ENCODE assay signal across 7 mouse cellular contexts in the genomic region with DNA sequence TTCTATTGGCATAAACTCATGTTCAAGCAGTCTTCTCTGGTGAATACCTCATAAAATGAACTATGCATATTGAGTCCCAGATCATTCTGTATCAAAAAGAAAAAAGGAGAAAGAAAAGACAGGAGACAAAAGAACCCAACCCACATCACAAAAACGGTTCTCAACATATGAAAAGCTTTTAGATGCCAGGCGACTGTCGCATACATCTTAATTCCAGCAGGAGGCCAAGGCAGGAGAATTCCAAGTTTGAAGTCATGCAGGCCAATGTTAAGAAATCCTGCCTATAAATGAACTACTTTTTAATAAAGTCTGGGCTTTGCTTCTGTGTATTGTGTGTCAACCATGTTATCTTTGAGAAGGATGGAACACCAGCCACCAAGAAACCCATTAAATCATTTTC. TPM values are rescaled to one million over a fixed set of nuclear protein-coding genes. Genes with fewer than 3 reads are reported as not detected.
DNase-seq lines count a peak whose midpoint lies in the region; ATAC-seq and TF ChIP-seq lines count a peak whose summit lies in the region.

No protein-coding gene starts in this region.

- H3K9me3 ChIP-seq in E14TG2a.4 (ENCODE audit: low read length), result peaks cover 17% of the 10 kb centered on the region
- H3K9me3 ChIP-seq in hindbrain, embryonic 10.5 days, result no peaks in the 10 kb centered on the region
- H3K9me3 ChIP-seq in liver, embryonic 16.5 days (replicated peaks; ENCODE audit: control insufficient read depth, low read length), result no peaks in the 10 kb centered on the region

- peak overlapping the region; percentile 85 for H3K27ac ChIP-seq in hindbrain, embryonic 10.5 days
- no peak overlapping the region for H3K27ac ChIP-seq in liver, embryonic 16.5 days (ENCODE audit: low read length)

- no peak for ATAC-seq in liver, embryonic 16.5 days (ENCODE audit: low read depth)

- no peak for TF ChIP-seq CTCF in E14TG2a.4 (conservative IDR thresholded peaks at IDR 0.05; ENCODE audit: low read length)

- DNase-seq in 3T3-L1 (ENCODE audit: low read depth, low spot score), result peak; percentile 30
- DNase-seq in hindbrain, embryonic 10.5 days (ENCODE audit: low spot score), result no peak
- DNase-seq in cerebellum, postnatal 36 days, result no peak
- no peak for DNase-seq in embryo, embryonic 10 days (ENCODE audit: low spot score)
- DNase-seq in thymus, adult 18-20 months, result no peak

- 2% methylated on average over 3 of the region's 3 CpGs for WGBS in hindbrain, embryonic 10.5 days
- WGBS in liver, embryonic 16.5 days (ENCODE audit: insufficient replicate concordance), result 2% methylated on average over 3 of the region's 3 CpGs

- H3K36me3 ChIP-seq in E14TG2a.4 (ENCODE audit: insufficient read depth, low read length), result peaks cover 4% of the 10 kb centered on the region; the same call in 1 of the 2 replicates
- no peaks in the 10 kb centered on the region for H3K36me3 ChIP-seq in hindbrain, embryonic 10.5 days
- H3K36me3 ChIP-seq in liver, embryonic 16.5 days (ENCODE audit: control insufficient read depth, insufficient read depth), result no peaks in the 10 kb centered on the region

- H3K4me1 ChIP-seq in E14TG2a.4 (replicated peaks; ENCODE audit: low read depth, low read length), result peaks cover 34% of the 10 kb centered on the region
- peaks cover 4% of the 10 kb centered on the region for H3K4me1 ChIP-seq in hindbrain, embryonic 10.5 days (replicated peaks)
- H3K4me1 ChIP-seq in liver, embryonic 16.5 days (ENCODE audit: control insufficient read depth, low read depth, low read length), result peaks cover 3% of the 10 kb centered on the region

- H3K27me3 ChIP-seq in E14TG2a.4 (ENCODE audit: insufficient read depth, low read length), result peaks cover 1% of the 10 kb centered on the region; the same call in 1 of the 2 replicates
- peaks cover 7% of the 10 kb centered on the region; the same call in 1 of the 2 replicates for H3K27me3 ChIP-seq in hindbrain, embryonic 10.5 days (ENCODE audit: insufficient read depth, poor library complexity, severe bottlenecking)
- H3K27me3 ChIP-seq in liver, embryonic 16.5 days (ENCODE audit: control insufficient read depth, insufficient read depth, low read depth, low read length), result 0 out of 2 replicates have a peak, but pooled peaks cover 2% of the 10 kb centered on the region

- H3K4me3 ChIP-seq in E14TG2a.4 (replicated peaks; ENCODE audit: low read length), result peak overlapping the region; percentile 48
- peak overlapping the region; percentile 43 for H3K4me3 ChIP-seq in hindbrain, embryonic 10.5 days
- H3K4me3 ChIP-seq in liver, embryonic 16.5 days (ENCODE audit: low read depth, low read length), result no peak overlapping the region

- H3K4me2 ChIP-seq in liver, embryonic 16.5 days (ENCODE audit: low read depth, low read length), result peak overlapping the region; percentile 58

- no peak overlapping the region for H3K9ac ChIP-seq in liver, embryonic 16.5 days (ENCODE audit: low read depth, low read length)

RNA-seq across cellular contexts. Expression of a gene that starts 5.1 kb away (rescaled TPM):
- polyA plus RNA-seq in hindbrain, embryonic 10.5 days (2016; fragmentation: Nextera tagmentation; extraction: Ambion mirVana), result not detected in 2 replicates
- polyA plus RNA-seq in liver, embryonic 16.5 days (2015; fragmentation: Nextera tagmentation; extraction: Ambion mirVana), result 0.15 TPM in 1 of 2 replicates, not detected in the other

RNA-seq across cellular contexts. Expression of a gene that starts 22.1 kb away (rescaled TPM):
- polyA plus RNA-seq in hindbrain, embryonic 10.5 days (2016; fragmentation: Nextera tagmentation; extraction: Ambion mirVana), result 1.7 and 4.3 TPM in 2 replicates
- 7.4 and 8.0 TPM in 2 replicates for polyA plus RNA-seq in liver, embryonic 16.5 days (2015; fragmentation: Nextera tagmentation; extraction: Ambion mirVana)

RNA-seq across cellular contexts. Expression of a gene that starts 22.9 kb away (rescaled TPM):
- 34.2 and 39.4 TPM in 2 replicates for polyA plus RNA-seq in hindbrain, embryonic 10.5 days (2016; fragmentation: Nextera tagmentation; extraction: Ambion mirVana)
- 10.1 and 13.2 TPM in 2 replicates for polyA plus RNA-seq in liver, embryonic 16.5 days (2015; fragmentation: Nextera tagmentation; extraction: Ambion mirVana)

RNA-seq across cellular contexts. Expression of a gene that starts 52.2 kb away (rescaled TPM):
- polyA plus RNA-seq in hindbrain, embryonic 10.5 days (2016; fragmentation: Nextera tagmentation; extraction: Ambion mirVana), result 71.0 and 81.8 TPM in 2 replicates
- polyA plus RNA-seq in liver, embryonic 16.5 days (2015; fragmentation: Nextera tagmentation; extraction: Ambion mirVana), result 46.9 and 52.5 TPM in 2 replicates

RNA-seq across cellular contexts. Expression of a gene that starts 52.4 kb away (rescaled TPM):
- polyA plus RNA-seq in hindbrain, embryonic 10.5 days (2016; fragmentation: Nextera tagmentation; extraction: Ambion mirVana), result 16.1 and 25.3 TPM in 2 replicates
- polyA plus RNA-seq in liver, embryonic 16.5 days (2015; fragmentation: Nextera tagmentation; extraction: Ambion mirVana), result 10.5 and 11.3 TPM in 2 replicates
